Mouse (Mus musculus) CH12.LX (cell line): ENCODE data around the gene Mon2. TPM values are rescaled to one million over a fixed set of nuclear protein-coding genes. Genes with fewer than 3 reads are reported as not detected.
A peak's percentile ranks its signal among the peaks of the same experiment; 100 is the strongest.

Source experiments
- DNase-seq: peaks from one replicate; pipeline ENCODE4 v3.0.0-alpha.2; 2013; ENCODE audit errors: extremely low read depth
- H3K27ac ChIP-seq: 2 replicates; pipeline ENCODE4 v1.5.1; 2012; ENCODE audit warnings: low read depth, mild to moderate bottlenecking, control low read depth, moderate library complexity; ENCODE audit not compliant: insufficient read depth
- H3K27me3 ChIP-seq: replicated peaks from 2 replicates; pipeline ENCODE3; 2012; ENCODE audit warnings: inconsistent platforms
- H3K36me3 ChIP-seq, 2 experiments: replicated peaks in 1 of 2; 2 replicates each; pipeline versions ENCODE3 to v1.6.1; 2012; ENCODE audit warnings: inconsistent platforms in 1 of 2, low read length in 1 of 2, mild to moderate bottlenecking in 1 of 2, mixed read lengths in 1 of 2, moderate library complexity in 1 of 2; ENCODE audit not compliant: control insufficient read depth in 1 of 2, insufficient read depth in 1 of 2
- H3K4me1 ChIP-seq, 2 experiments: 2 replicates each; pipeline ENCODE4 v1.6.1; 2012; ENCODE audit warnings: inconsistent platforms in 1 of 2, moderate library complexity in 1 of 2; ENCODE audit not compliant: insufficient read depth in 2 of 2, control insufficient read depth in 1 of 2
- H3K4me2 ChIP-seq: 2 replicates; pipeline ENCODE4 v1.6.1; 2012; ENCODE audit warnings: low read depth, mild to moderate bottlenecking, control low read depth; ENCODE audit not compliant: poor library complexity, insufficient read depth, severe bottlenecking
- H3K4me3 ChIP-seq, 3 experiments: fragments of 150-350 bp in 1 of 3; sonication (generic) in 1 of 3; replicated peaks in 1 of 3; 2 replicates each; pipeline versions ENCODE3 to v1.5.1; 2011 to 2012; ENCODE audit warnings: low read depth in 2 of 3, low read length in 2 of 3, mild to moderate bottlenecking in 2 of 3, moderate library complexity in 2 of 3, control low read depth in 1 of 3, improper control_type of control experiment in 1 of 3, inconsistent platforms in 1 of 3, mixed read lengths in 1 of 3; ENCODE audit not compliant: poor library complexity in 1 of 3
- H3K79me2 ChIP-seq: replicated peaks from 2 replicates; pipeline ENCODE4 v1.6.1; 2012; ENCODE audit warnings: mild to moderate bottlenecking, moderate library complexity; ENCODE audit not compliant: control insufficient read depth, poor library complexity, insufficient read depth, severe bottlenecking; ENCODE audit errors: extremely low read depth
- H3K9ac ChIP-seq: 2 replicates; pipeline ENCODE4 v1.6.1; 2012; ENCODE audit warnings: low read depth, mild to moderate bottlenecking, control low read depth, moderate library complexity; ENCODE audit not compliant: insufficient read depth
- H3K9me3 ChIP-seq: replicated peaks from 2 replicates; pipeline ENCODE3; 2012; ENCODE audit warnings: low read length, inconsistent platforms, mixed read lengths
- BHLHE40 ChIP-seq: IDR thresholded peaks from 2 replicates; pipeline ENCODE4 v1.6.1; 2011; ENCODE audit warnings: mild to moderate bottlenecking, low read depth, low read length, improper control_type of control experiment
- CHD1 ChIP-seq: IDR thresholded peaks from 2 replicates; pipeline ENCODE4 v1.6.1; 2012; ENCODE audit warnings: low read depth, low read length, improper control_type of control experiment, inconsistent platforms
- CTCF ChIP-seq, 2 experiments: IDR thresholded peaks in 1 of 2; conservative IDR thresholded peaks in 1 of 2; 2 replicates each; pipeline ENCODE4 v1.5.1; 2011 to 2012; ENCODE audit warnings: low read depth in 2 of 2, low read length in 2 of 2, improper control_type of control experiment in 1 of 2, inconsistent platforms in 1 of 2, mild to moderate bottlenecking in 1 of 2, moderate library complexity in 1 of 2
- ELF1 ChIP-seq: IDR thresholded peaks from 2 replicates; pipeline ENCODE4 v1.6.1; 2014; ENCODE audit warnings: low read depth, mild to moderate bottlenecking, inconsistent platforms, low read length, improper control_type of control experiment
- GABPA ChIP-seq: IDR thresholded peaks from 2 replicates; pipeline ENCODE4 v1.6.1; 2012; ENCODE audit warnings: low read depth, low read length, improper control_type of control experiment, inconsistent platforms; ENCODE audit not compliant: insufficient replicate concordance
- HCFC1 ChIP-seq: IDR thresholded peaks from 2 replicates; pipeline ENCODE4 v1.6.1; 2012; ENCODE audit warnings: low read depth, mild to moderate bottlenecking, inconsistent platforms, low read length, improper control_type of control experiment
- JUN ChIP-seq: IDR thresholded peaks from 2 replicates; pipeline ENCODE4 v1.6.1; 2011; ENCODE audit warnings: low read depth, mild to moderate bottlenecking, low read length, improper control_type of control experiment, moderate library complexity; ENCODE audit not compliant: insufficient read depth
- JUND ChIP-seq: conservative IDR thresholded peaks from 2 replicates; pipeline ENCODE4 v1.6.1; 2011; ENCODE audit warnings: low read depth, low read length, improper control_type of control experiment
- KAT2A ChIP-seq: IDR thresholded peaks from 2 replicates; pipeline ENCODE4 v1.6.1; 2012; ENCODE audit warnings: low read length, improper control_type of control experiment, inconsistent platforms; ENCODE audit not compliant: insufficient replicate concordance
- MAFK ChIP-seq: IDR thresholded peaks from 2 replicates; pipeline ENCODE4 v1.6.1; 2011; ENCODE audit warnings: low read length, improper control_type of control experiment; ENCODE audit not compliant: insufficient replicate concordance
- MAZ ChIP-seq: IDR thresholded peaks from 2 replicates; pipeline ENCODE4 v1.6.1; 2012; ENCODE audit warnings: low read depth, mild to moderate bottlenecking, inconsistent platforms, low read length, improper control_type of control experiment, moderate library complexity
- MEF2A ChIP-seq: IDR thresholded peaks from 2 replicates; pipeline ENCODE4 v1.6.1; 2014; ENCODE audit warnings: low read depth, mild to moderate bottlenecking, inconsistent platforms, low read length, improper control_type of control experiment, borderline replicate concordance
- MXI1 ChIP-seq: IDR thresholded peaks from 2 replicates; pipeline ENCODE4 v1.6.1; 2011; ENCODE audit warnings: mild to moderate bottlenecking, low read depth, low read length, improper control_type of control experiment
- MYC ChIP-seq: IDR thresholded peaks from 2 replicates; pipeline ENCODE4 v1.6.1; 2011; ENCODE audit warnings: low read depth, mild to moderate bottlenecking, improper control_type of control experiment, low read length
- NELFE ChIP-seq: IDR thresholded peaks from 2 replicates; pipeline ENCODE4 v1.6.1; 2011; ENCODE audit warnings: low read depth, low read length, improper control_type of control experiment
- NRF1 ChIP-seq: IDR thresholded peaks from 2 replicates; pipeline ENCODE4 v1.6.1; 2014; ENCODE audit warnings: low read depth, mild to moderate bottlenecking, inconsistent platforms, low read length, improper control_type of control experiment, moderate library complexity
- POLR2A ChIP-seq: IDR thresholded peaks from 2 replicates; pipeline ENCODE4 v1.6.1; 2011; ENCODE audit warnings: low read depth, mild to moderate bottlenecking, improper control_type of control experiment, low read length
- POLR2AphosphoS2 ChIP-seq: IDR thresholded peaks from 2 replicates; pipeline ENCODE4 v1.6.1; 2011; ENCODE audit warnings: low read depth, low read length, improper control_type of control experiment
- RAD21 ChIP-seq: IDR thresholded peaks from 2 replicates; pipeline ENCODE4 v1.6.1; 2011; ENCODE audit warnings: low read depth, mild to moderate bottlenecking, low read length, improper control_type of control experiment, moderate library complexity
- RCOR1 ChIP-seq: conservative IDR thresholded peaks from 2 replicates; pipeline ENCODE4 v1.6.1; 2012; ENCODE audit warnings: low read depth, mild to moderate bottlenecking, inconsistent platforms, low read length, improper control_type of control experiment
- SIN3A ChIP-seq: IDR thresholded peaks from 2 replicates; pipeline ENCODE4 v1.6.1; 2012; ENCODE audit warnings: low read length, improper control_type of control experiment, inconsistent platforms
- UBTF ChIP-seq: IDR thresholded peaks from 2 replicates; pipeline ENCODE4 v1.6.1; 2012; ENCODE audit warnings: low read depth, mild to moderate bottlenecking, inconsistent platforms, low read length, improper control_type of control experiment, moderate library complexity
- ZMIZ1 ChIP-seq: IDR thresholded peaks from 2 replicates; pipeline ENCODE4 v1.6.1; 2012; ENCODE audit warnings: low read depth, mild to moderate bottlenecking, inconsistent platforms, low read length, improper control_type of control experiment
- ZNF384 ChIP-seq: IDR thresholded peaks from 2 replicates; pipeline ENCODE4 v1.6.1; 2012; ENCODE audit warnings: low read depth, low read length, improper control_type of control experiment, inconsistent platforms
- dilution Hi-C: fragments of 300-500 bp; cut with MboI; formaldehyde crosslinking; loops from 2 replicates; pipeline ENCODE4 v1.14.3; 2020; ENCODE audit warnings: low sequenced_read_pairs; ENCODE audit not compliant: extremely low pct_unique_long_range_greater_than_20kb, extremely low pct_ligation_motif_present
- in situ Hi-C: fragments of 300-500 bp; cut with MboI; formaldehyde crosslinking; loops from 3 replicates; pipeline ENCODE4 v1.14.3; 2019; ENCODE audit warnings: low sequenced_read_pairs, low pct_ligation_motif_present, low pct_unique_long_range_greater_than_20kb, mixed read lengths
- polyA plus RNA-seq: library from polyadenylated mRNA; unstranded; fragments of >175 nt; gene quantifications from 2 replicates; pipeline ENCODE4 v1.2.1, GENCODE M21; 2012; ENCODE audit warnings: low read depth; ENCODE audit not compliant: insufficient read length
- total RNA-seq, 2 experiments: library from RNA; depleted of rRNA; stranded (reverse); fragments of 300-350 nt in 1 of 2; fragments of >200 nt in 1 of 2; gene quantifications; 2 replicates each; pipeline ENCODE4 v1.2.3; 2012 to 2014

Mon2 gene
- total and polyA plus RNA-seq, 3 experiments, result 18.6 to 31.0 (median 28.8) TPM

DNA sequence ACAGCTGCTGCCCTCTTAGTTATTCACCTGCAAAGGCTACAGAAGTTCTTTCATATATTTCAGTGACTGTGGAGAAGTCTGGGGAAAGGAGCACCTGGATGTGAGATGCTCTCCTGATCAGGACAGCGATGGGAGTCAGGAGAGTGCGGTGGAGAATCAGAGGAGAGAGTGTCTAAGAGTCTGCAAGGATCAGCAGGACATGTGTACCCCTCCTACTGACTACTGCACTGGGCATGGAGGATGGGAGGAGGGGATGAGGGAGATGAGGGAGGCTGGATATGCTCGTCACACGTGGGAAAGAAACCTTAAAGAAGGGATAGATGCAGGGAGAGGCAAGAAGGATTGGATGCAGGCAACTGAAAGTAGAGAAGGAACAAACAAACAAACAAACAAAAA is 112.1 kb downstream of the Mon2 start:
- in situ Hi-C loops (no loop called here), dilution Hi-C loops (no loop called here)
- H3K4me3 ChIP-seq, result no peak overlapping the region

DNA sequence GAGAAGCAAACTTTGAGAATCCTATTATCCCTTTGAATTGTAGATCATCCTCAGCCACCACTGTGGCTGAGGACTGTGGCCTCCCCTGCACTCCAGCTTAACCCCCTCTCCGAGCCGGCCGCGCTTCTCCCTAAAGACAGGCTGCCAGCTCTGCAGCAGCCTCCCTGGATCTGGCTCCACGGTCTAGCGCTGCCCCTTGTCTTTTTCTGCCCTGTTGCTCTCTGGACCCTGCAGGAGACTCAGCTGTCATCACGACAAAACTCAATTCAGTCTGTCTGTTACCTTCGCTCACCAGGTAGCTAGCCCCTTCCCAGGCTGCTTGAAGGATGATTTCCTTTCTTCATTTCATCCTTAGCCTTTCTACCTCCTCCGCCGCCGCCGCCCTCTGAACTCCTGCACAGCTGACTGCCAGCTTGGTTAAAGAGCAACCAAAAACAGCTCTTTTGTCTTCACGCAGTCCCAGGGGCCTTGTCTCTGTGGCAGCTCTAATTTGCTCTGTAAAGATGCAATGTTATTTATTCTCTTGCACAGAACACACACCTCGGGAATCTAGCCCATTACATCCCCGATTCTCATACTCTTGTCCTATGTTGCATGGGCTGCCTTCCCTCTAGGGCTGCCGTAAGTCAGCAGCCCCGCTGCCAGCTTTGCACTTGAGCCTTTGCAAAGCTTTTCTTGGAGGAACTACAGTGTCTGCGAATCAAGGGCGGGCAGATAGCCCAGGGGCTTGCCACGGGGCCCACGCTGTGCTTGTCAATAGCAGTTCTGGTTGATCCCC is 112.7 kb downstream of the Mon2 start:
- Histone ChIP-seq H3K4me2 (peak overlapping the region; percentile 8; the same call in 1 of the 2 replicates), H3K9me3 (no peaks in the 10 kb centered on the region), H3K79me2 (no peaks in the 10 kb centered on the region), H3K4me3 (no peak overlapping the region), H3K27ac (no peak overlapping the region), H3K36me3 (no peaks in the 10 kb centered on the region), H3K4me1 (no peaks in the 10 kb centered on the region), H3K9ac (no peak overlapping the region), H3K27me3 (no peaks in the 10 kb centered on the region)
- DNase-seq, result no peak
- TF ChIP-seq POLR2AphosphoS2, result no peak
- no peak for TF ChIP-seq JUND
- no peak for TF ChIP-seq ZNF384
- TF ChIP-seq HCFC1, result no peak
- no peak for TF ChIP-seq MAZ
- no peak for TF ChIP-seq SIN3A
- TF ChIP-seq JUN, result no peak
- no peak for TF ChIP-seq MXI1
- no peak for TF ChIP-seq MEF2A
- no peak for TF ChIP-seq CHD1
- no peak for TF ChIP-seq CTCF (conservative IDR thresholded peaks at IDR 0.05 in 1 of 2, IDR thresholded peaks at IDR 0.05 in 1 of 2; ENCODE audit: low read depth in 2 of 2, low read length in 2 of 2)
- no peak for TF ChIP-seq GABPA
- TF ChIP-seq RCOR1, result no peak
- no peak for TF ChIP-seq NRF1
- TF ChIP-seq ZMIZ1, result no peak
- TF ChIP-seq MAFK, result no peak
- TF ChIP-seq KAT2A, result no peak
- no peak for TF ChIP-seq MYC
- TF ChIP-seq ELF1, result no peak
- in situ Hi-C loops, result no loop called here
- dilution Hi-C loops, result no loop called here

More for the DNA sequence above, 112.1 kb downstream of the Mon2 start:
- H3K4me1 ChIP-seq, result no peaks in the 10 kb centered on the region
- TF ChIP-seq CHD1 (no peak), POLR2A (no peak), RCOR1 (no peak), RAD21 (no peak), MYC (no peak), SIN3A (no peak), MAFK (no peak), NRF1 (no peak), UBTF (no peak), NELFE (no peak), MAZ (no peak), BHLHE40 (no peak), ELF1 (no peak)
- TF ChIP-seq, all 38 proteins: peak for 0
- H3K27ac ChIP-seq, result no peak overlapping the region
- no peaks in the 10 kb centered on the region for H3K36me3 ChIP-seq
- H3K9me3 ChIP-seq, result no peaks in the 10 kb centered on the region
- 0 out of 2 replicates have a peak overlapping the region, but pooled peaks have one; percentile 4 for H3K4me2 ChIP-seq
- no peak for DNase-seq
- H3K27me3 ChIP-seq, result no peaks in the 10 kb centered on the region
- no peak overlapping the region for H3K9ac ChIP-seq
- H3K79me2 ChIP-seq, result no peaks in the 10 kb centered on the region
